Mouse (Mus musculus): ENCODE results near the gene Ltbp2. TPM values are rescaled to one million over a fixed set of nuclear protein-coding genes. Genes with fewer than 3 reads are reported as not detected.

Gene Ltbp2
- polyA plus RNA-seq, 1 experiment from 2014 or later, result 2.7 TPM

DNA sequence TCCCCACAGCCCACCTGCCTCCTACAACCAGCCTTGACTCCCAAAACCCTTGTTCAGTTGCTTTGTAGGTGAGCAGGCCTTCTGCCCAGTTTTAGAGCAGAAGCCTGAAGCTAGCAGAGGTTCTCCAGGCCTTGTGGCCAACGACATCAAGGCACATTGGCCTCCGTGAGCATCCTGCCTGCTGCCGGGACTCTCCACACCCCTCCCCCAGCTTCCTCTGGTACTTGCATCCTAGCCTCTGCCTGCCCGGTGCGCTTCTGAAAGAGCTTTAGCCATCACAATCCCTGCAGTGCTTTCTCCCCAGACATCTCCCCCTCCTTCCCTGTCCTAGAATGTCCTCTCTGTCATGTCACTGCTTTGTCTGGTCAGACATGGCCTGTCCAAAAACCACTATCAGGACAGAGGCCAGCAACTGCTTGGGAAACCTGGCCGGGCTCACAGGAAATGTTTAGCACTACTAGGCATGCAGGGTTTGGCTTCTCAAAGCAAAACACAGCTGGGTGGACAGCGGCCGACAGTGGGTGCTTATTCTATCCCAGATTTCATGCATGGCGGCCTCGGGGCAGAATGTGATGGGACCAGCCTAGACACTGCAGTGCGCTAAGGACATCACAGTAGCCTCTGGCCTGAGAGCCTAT lies 24.8 kb downstream of the Ltbp2 start:
- no peak overlapping the region for H3K27ac ChIP-seq
- peaks cover 38% of the 10 kb centered on the region for H3K27me3 ChIP-seq
- no peak overlapping the region for H3K4me2 ChIP-seq (replicated peaks)
- H3K4me3 ChIP-seq, result no peak overlapping the region
- ATAC-seq (ENCODE audit: low FRiP score, low read depth), result no peak
- H3K9ac ChIP-seq, result no peak overlapping the region
- H3K4me1 ChIP-seq, result peaks cover 44% of the 10 kb centered on the region
- WGBS, result 43% methylated on average over 11 of the region's 11 CpGs
- no peaks in the 10 kb centered on the region for H3K9me3 ChIP-seq
- H3K36me3 ChIP-seq, result no peaks in the 10 kb centered on the region

DNA sequence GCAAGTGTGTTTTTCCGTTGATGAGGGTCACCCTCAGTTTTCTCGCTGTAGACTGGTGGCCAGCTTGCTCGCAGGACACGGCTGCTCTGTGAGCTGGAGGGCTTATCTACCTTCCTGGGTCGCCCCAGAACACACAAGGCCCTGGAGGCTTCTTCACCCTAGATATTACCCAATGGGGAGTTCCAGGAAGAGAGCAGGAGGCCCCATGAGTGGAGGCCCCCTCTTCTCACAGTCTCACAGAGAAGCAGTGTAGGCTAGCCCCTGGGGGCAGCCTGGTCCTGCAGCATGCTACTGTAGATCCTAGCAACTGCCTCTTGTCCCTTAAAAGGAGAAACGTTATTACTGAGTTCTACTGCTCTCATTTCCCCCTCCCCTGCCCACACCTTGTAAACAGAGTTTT lies 28.4 kb downstream of the Ltbp2 start:
- Histone ChIP-seq H3K4me3 (no peak overlapping the region), H3K27me3 (peaks cover 38% of the 10 kb centered on the region), H3K27ac (peak overlapping the region; percentile 85), H3K9me3 (no peaks in the 10 kb centered on the region), H3K9ac (no peak overlapping the region), H3K36me3 (no peaks in the 10 kb centered on the region), H3K4me1 (peaks cover 75% of the 10 kb centered on the region), H3K4me2 (replicated peaks) (peak overlapping the region; percentile 46)
- ATAC-seq (ENCODE audit: low FRiP score, low read depth), result no peak
- WGBS, result 16% methylated on average over 6 of the region's 6 CpGs

DNA sequence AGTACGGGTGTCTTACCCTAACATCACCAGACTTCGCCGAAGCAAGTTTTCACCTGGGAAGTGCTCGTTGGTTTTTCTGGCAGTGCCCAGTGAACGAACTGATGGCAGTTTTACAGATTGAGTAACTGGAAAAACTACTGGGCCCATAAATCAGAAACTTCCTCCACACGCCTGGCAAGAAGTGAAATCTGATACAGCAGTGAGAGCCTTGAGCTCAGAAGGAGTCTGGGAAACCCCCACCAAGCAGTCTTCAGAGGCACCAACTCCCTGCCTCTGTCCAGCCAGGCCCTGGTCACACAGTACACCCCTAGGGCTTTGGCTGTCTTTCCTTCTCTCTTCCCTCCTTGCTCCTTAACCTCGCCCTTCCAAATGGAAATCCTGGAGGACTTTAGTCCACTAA lies 28.9 kb downstream of the Ltbp2 start:
- Histone ChIP-seq H3K4me1 (peaks cover 79% of the 10 kb centered on the region), H3K4me3 (no peak overlapping the region), H3K9ac (no peak overlapping the region), H3K36me3 (no peaks in the 10 kb centered on the region), H3K27me3 (peaks cover 39% of the 10 kb centered on the region), H3K9me3 (no peaks in the 10 kb centered on the region), H3K27ac (peak overlapping the region; percentile 85), H3K4me2 (replicated peaks) (peak overlapping the region; percentile 46)
- peak; percentile 67 for ATAC-seq (ENCODE audit: low FRiP score, low read depth)
- WGBS, result 5% methylated on average over 7 of the region's 7 CpGs

DNA sequence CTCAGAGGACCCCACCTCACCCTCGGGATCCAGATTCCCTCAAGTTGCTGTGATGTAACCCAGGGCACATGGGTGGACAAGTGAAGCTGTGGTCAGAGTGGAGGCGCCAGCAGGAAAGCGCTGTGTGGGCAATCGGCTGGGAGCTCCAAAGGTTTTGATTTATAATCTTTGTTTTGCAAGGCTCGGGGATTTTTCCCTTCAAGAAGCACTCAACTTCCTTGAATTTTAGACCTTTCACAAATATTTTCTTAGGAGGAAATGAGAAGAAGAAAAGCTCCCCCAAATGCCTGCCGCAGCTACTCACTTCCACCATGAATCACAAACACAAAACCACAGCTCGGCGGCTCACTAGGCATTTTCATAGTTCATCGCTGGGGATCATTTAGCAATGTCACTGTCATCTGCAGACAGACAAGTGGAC lies 29.7 kb downstream of the Ltbp2 start:
- H3K36me3 ChIP-seq, result no peaks in the 10 kb centered on the region
- WGBS, result 45% methylated on average over 9 of the region's 9 CpGs
- H3K4me2 ChIP-seq (replicated peaks), result peak overlapping the region; percentile 46
- no peak overlapping the region; the same call in 1 of the 2 replicates for H3K27ac ChIP-seq
- H3K4me3 ChIP-seq, result no peak overlapping the region
- peaks cover 35% of the 10 kb centered on the region for H3K27me3 ChIP-seq
- no peaks in the 10 kb centered on the region for H3K9me3 ChIP-seq
- no peak overlapping the region for H3K9ac ChIP-seq
- no peak for ATAC-seq (ENCODE audit: low FRiP score, low read depth)
- H3K4me1 ChIP-seq, result peaks cover 79% of the 10 kb centered on the region

DNA sequence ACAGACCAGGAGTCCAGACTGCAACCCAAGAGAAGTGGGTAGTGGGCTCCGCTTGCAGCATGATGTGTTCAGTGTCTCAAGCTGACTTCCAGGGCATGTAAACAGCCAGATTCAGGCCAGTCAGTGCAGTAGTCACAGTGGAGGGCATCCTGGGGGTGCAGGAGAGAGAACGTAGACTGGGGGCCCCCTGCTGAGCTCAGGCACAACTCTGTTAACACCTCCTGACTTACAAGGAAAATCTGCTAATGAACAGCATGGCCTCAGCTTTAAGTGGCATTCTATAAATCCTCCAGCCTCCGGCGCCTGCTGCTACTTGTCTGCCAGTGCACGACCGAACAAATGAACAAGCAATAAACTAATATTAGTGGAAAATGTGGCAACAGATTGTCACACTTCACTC lies 33.6 kb downstream of the Ltbp2 start:
- Histone ChIP-seq H3K9ac (no peak overlapping the region), H3K9me3 (no peaks in the 10 kb centered on the region), H3K4me2 (replicated peaks) (no peak overlapping the region), H3K4me3 (no peak overlapping the region), H3K27ac (peak overlapping the region; percentile 75), H3K4me1 (peaks cover 69% of the 10 kb centered on the region), H3K36me3 (no peaks in the 10 kb centered on the region), H3K27me3 (peaks cover 19% of the 10 kb centered on the region)
- ATAC-seq (ENCODE audit: low FRiP score, low read depth), result peak; percentile 59
- WGBS, result 13% methylated on average over 6 of the region's 6 CpGs

DNA sequence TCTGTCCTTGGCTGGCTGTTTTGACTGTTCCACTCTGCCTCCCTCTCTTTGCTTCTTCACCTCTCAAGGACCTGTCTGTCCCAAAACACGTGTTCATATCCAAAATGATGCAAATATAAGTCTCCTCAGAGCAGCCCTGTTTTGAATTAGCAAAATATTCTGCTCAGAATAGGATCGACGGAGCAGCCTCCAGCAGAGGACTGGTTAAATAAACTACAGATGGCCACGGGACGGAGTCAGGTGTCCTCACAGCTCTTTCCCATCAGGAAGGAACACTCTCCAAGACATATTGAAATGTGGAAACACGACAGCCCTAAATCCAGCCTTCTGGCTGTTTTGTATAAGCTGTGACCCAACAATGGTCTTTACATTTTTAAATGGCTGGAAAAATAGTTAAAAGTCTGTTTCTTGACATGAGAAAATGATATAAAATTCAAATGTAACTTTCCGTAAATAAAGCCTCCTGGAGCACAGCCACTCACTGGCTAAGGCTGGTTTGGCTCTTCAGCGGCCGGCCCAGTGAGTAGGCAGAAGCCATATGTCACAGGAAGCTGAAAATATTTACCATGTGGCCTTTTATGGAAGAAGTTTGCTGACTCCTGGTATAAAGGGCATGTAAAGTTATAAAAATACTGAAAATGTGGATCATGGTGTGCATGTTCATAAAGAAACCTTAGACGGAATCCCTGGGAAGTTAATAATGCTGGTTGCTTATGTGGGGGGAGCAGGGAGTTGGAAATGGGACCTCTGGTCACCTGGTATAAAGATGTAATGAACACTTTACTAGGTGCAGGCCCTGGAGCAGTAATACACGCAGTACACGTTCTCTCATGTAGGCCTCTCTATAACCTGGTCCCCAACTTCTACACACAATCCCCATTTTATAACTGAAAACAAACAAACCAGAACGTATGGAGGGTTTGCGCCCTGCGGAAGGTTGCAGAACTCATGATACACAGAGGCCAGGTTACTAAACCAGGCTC lies 34.9 kb downstream of the Ltbp2 start:
- Histone ChIP-seq H3K27me3 (peaks cover 19% of the 10 kb centered on the region), H3K9ac (no peak overlapping the region), H3K27ac (peak overlapping the region; percentile 72), H3K4me1 (peaks cover 57% of the 10 kb centered on the region), H3K4me3 (no peak overlapping the region), H3K4me2 (replicated peaks) (no peak overlapping the region), H3K36me3 (no peaks in the 10 kb centered on the region), H3K9me3 (no peaks in the 10 kb centered on the region)
- ATAC-seq (ENCODE audit: low FRiP score, low read depth), result peak; percentile 71
- WGBS, result 28% methylated on average over 15 of the region's 15 CpGs

DNA sequence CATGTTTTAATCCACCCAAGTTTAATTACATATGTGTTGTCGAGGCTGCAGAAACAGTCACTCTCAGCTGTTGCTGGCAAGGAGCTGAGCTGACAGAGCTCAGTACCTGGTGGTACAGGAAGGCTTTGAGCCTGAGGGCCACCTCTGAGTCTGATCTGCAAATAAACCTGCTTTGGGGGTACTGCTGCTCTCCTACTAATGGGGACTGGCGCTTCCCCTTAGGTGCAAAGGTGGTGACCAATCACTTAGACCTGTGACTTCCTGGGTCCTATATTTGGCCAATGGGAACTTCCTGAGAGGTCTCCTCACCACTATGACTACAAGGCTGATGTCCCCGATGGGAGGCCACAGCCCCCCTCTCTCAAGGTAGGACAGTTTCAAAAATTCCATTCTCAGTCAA lies 35.6 kb downstream of the Ltbp2 start:
- no peak overlapping the region for H3K4me2 ChIP-seq (replicated peaks)
- H3K9me3 ChIP-seq, result no peaks in the 10 kb centered on the region
- peak overlapping the region; percentile 61 for H3K27ac ChIP-seq

DNA sequence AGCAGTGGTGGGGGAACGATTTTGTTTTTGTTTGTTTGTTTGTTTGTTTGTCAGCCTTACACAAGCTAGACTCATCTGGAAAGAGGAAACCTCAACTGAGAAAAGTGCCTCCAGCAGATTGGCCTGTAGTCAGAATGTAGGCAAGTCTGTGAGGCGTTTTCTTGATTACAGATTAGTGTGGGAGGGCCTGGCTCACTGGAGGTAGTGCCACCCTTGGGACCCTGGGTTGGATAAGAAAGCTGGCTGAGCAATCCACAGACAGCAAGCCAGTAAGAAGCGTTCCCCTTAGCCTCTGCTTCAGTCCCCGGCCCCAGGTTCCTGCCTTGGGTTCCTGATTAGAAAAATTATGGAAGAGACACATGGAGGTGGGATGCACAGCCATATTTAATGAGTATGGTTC lies 36.4 kb downstream of the Ltbp2 start:
- Histone ChIP-seq H3K27me3 (peaks cover 18% of the 10 kb centered on the region), H3K36me3 (no peaks in the 10 kb centered on the region), H3K4me2 (replicated peaks) (no peak overlapping the region), H3K4me1 (peaks cover 47% of the 10 kb centered on the region), H3K9me3 (no peaks in the 10 kb centered on the region), H3K4me3 (no peak overlapping the region), H3K9ac (no peak overlapping the region), H3K27ac (no peak overlapping the region)
- ATAC-seq (ENCODE audit: low FRiP score, low read depth), result no peak
- 69% methylated on average over 4 of the region's 4 CpGs for WGBS

More for the DNA sequence above, 35.6 kb downstream of the Ltbp2 start:
- ATAC-seq (ENCODE audit: low FRiP score, low read depth), result no peak
- H3K4me3 ChIP-seq, result no peak overlapping the region
- 43% methylated on average over 3 of the region's 3 CpGs for WGBS
- H3K4me1 ChIP-seq, result peaks cover 52% of the 10 kb centered on the region
- no peaks in the 10 kb centered on the region for H3K36me3 ChIP-seq
- H3K9ac ChIP-seq, result no peak overlapping the region
- peaks cover 19% of the 10 kb centered on the region for H3K27me3 ChIP-seq

DNA sequence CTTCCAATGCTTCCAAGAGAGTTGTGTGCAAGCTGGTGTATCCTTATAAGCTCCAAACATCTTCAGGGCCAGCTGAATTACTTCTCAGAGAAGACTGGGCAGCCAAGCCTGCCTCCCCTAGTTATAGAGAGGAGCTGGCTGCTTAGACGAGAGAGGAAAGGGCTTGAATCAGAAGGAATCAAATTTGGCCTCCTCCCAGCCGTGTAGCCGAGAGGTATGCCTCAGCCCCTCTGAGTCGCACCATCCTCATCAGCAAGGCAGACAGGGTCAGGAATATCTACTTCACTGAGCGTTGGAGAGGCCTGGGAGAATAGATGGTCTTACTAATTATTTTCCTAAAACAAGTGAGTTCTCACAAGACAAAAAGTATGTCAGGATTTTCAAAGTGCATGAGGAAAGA lies 40.7 kb downstream of the Ltbp2 start:
- 82% methylated on average over 5 of the region's 5 CpGs for WGBS
- no peaks in the 10 kb centered on the region for H3K9me3 ChIP-seq
- H3K27ac ChIP-seq, result no peak overlapping the region

DNA sequence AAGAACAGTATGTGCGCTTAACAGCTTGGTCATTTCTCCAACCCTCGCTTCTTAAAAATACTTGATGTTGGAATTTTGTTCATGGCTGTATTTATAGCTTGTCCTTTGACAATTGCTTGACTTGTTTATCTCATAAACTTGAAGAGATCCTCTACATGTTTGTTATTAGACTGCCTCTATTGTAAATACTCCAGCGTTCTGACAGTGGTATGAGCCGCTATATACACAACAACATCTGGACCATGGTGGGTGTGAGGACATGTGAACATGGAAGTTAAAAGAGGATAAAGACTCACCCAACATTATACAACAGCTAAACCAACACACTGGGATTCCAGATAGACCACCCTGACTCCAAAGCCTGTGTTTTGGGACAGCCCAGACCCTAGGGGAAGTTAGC lies 41.6 kb downstream of the Ltbp2 start:
- Histone ChIP-seq H3K36me3 (no peaks in the 10 kb centered on the region), H3K4me2 (replicated peaks) (no peak overlapping the region), H3K27ac (no peak overlapping the region), H3K4me1 (no peaks in the 10 kb centered on the region), H3K9me3 (no peaks in the 10 kb centered on the region), H3K27me3 (peaks cover 29% of the 10 kb centered on the region), H3K9ac (no peak overlapping the region), H3K4me3 (no peak overlapping the region)
- whole genome bisulfite sequencing, result 89% methylated on average over 4 of the region's 4 CpGs
- ATAC-seq (ENCODE audit: low FRiP score, low read depth), result no peak

More for the DNA sequence above, 40.7 kb downstream of the Ltbp2 start:
- Histone ChIP-seq H3K4me3 (no peak overlapping the region), H3K4me1 (peaks cover 5% of the 10 kb centered on the region), H3K36me3 (no peaks in the 10 kb centered on the region), H3K9ac (no peak overlapping the region), H3K4me2 (replicated peaks) (no peak overlapping the region), H3K27me3 (peaks cover 24% of the 10 kb centered on the region)
- no peak for ATAC-seq (ENCODE audit: low FRiP score, low read depth)

DNA sequence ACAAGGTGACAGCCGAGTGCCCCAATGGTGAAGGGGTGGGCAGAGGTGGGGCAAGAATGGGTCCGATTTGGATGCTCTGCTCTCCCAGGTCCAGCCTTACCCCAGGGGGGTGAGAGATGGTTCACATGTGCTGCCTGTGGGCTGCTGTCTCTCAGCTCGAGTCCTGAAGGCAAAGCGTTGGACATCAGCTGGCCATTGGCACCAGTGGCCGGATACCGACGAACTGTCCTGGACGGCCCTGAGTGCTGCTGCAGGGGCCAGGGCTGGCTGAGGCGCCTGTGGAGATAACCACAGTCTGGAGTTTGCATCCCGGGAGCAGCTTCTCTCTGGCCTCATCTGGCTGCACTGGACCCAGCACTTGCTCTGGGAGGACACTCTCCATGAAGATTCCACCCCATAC lies 44.7 kb downstream of the Ltbp2 start:
- no peak for ATAC-seq (ENCODE audit: low FRiP score, low read depth)
- Histone ChIP-seq H3K4me1 (peaks cover 7% of the 10 kb centered on the region), H3K9ac (no peak overlapping the region), H3K4me2 (replicated peaks) (no peak overlapping the region), H3K36me3 (no peaks in the 10 kb centered on the region), H3K9me3 (no peaks in the 10 kb centered on the region), H3K27me3 (peaks cover 40% of the 10 kb centered on the region), H3K27ac (no peak overlapping the region), H3K4me3 (no peak overlapping the region)
- WGBS, result 78% methylated on average over 10 of the region's 10 CpGs

DNA sequence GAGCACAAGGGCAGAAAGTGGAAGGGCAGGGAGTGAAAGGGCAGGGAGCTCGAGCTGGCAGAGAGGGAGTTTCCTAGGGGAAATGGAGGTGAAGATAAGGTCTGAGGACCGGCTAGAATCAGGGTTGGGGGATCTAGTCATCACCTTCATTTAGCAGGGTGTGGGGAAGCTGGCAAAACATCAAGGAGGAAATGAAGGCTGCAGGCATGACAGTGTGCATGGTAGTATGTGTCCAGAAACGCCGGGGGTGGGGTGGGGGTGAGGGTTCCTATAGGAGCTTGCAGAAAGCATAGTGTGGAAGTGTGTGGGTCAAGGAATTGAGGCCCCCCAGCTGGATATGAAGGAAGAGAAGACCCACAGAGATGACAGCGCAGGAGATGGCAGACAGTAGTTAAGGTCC lies 45.2 kb downstream of the Ltbp2 start:
- 70% methylated on average over 5 of the region's 5 CpGs for WGBS

More for the DNA sequence above, 45.2 kb downstream of the Ltbp2 start:
- Histone ChIP-seq H3K4me1 (peaks cover 7% of the 10 kb centered on the region), H3K9me3 (no peaks in the 10 kb centered on the region), H3K4me2 (replicated peaks) (no peak overlapping the region), H3K4me3 (no peak overlapping the region), H3K27ac (no peak overlapping the region), H3K9ac (no peak overlapping the region), H3K36me3 (no peaks in the 10 kb centered on the region), H3K27me3 (peaks cover 40% of the 10 kb centered on the region)
- no peak for ATAC-seq (ENCODE audit: low FRiP score, low read depth)
